Mouse (Mus musculus): ENCODE results near the gene Ssxb5.
"Not testable (repeated sequence)": the region's sequence is repeated elsewhere in the genome, so short reads cannot be mapped to it uniquely, and the experiment has no call there.

The Ssxb5 gene

DNA sequence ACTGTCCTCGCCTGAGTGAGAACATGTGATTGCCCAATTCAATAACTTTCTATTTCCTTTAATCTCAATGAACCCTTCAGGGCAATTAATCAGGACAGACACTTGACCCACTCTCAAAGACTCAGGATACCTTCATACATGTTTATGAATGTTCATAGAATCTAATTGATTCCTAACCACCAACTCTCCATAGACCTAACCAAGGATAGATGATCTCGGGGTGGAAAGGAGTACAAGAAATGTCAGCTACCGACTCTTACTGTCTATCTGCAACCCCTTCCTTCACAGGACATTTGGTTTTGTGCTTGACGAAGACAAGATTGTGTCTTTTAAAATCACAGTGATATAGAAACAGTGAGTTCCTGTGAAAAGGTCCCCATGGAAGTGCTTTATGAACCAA, at the start of gene Ssxb5:
TSS of gene Ssxb5 (plus strand) at position 301 of the 400 bp plus-strand sequence.
- DNase-seq (ENCODE audit: low spot score), result not testable (repeated sequence)

DNA sequence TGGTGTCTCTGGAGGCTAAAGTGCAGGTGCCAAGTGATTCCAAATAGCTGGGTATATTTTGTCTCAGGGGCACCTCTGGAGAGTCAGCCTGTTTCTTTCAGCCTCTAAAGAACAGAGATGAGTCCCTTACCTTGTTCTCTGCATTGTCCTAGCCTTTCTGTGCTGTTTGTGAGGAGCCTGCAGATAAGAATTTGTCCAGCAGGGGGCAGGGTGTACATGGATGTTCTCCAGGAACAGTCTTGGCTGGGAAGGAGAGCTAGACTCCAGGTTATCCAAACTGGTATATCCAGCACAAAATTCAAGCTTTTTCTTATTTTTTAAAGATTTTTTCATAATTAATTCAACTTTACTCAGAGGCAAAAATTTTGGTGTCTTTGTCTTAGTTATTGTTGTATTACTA, 28.6 kb downstream of the Ssxb5 start:
- no peak for DNase-seq (ENCODE audit: low spot score)

DNA sequence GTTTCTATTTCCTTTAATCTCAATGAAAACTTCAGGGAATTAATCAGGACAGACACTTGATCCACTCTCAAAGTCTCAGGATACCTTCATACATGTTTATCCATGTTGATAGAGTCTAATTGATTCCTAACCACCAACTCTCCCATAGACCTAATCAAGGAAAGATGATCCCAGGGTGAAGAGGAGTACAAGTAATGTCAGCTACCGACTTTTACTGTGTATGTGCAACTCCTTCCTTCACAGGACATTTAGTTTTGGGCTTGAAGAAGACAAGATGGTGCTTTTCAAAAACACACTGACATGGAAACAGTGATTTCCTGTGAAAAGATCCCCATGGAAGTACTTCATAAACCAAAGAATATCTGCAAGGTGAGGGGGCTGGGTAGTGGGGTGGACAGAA, 40.2 kb downstream of the Ssxb5 start, which contains the start of gene Gm6592:
TSS of gene Gm6592 (plus strand) at position 301 of the 400 bp plus-strand sequence.
- DNase-seq (ENCODE audit: low spot score), result no peak

DNA sequence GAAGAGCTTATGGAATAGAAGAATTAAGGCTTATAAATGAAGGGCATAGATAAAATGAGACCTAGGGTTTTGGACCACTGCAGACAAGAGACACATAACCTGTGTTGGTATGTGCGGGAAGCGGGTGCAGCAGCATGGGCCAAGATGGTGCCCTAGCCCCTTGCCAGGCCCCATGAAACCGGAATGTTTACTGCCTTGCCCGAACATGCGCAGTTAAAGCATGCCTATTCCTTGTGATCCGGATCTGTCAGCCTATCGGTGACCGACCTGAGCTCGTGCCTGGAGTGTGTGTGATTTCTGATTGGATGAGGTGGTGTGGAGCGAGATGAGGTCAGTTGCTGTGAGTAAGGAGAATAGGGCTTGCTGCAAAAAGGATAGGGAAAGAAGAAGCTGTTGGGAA, 49.0 kb downstream of the Ssxb5 start:
- DNase-seq (ENCODE audit: low spot score), result no peak

Data from T-cell, adult 2 months (primary cell).